Mouse (Mus musculus) retina, postnatal 1 day (tissue): Measurements from ENCODE around the gene Fign.

Experiments used
- DNase-seq: peaks from one replicate; pipeline ENCODE4 v3.0.0-alpha.2; 2012

The Fign gene

GRCm38 (mm10) chr2:64097937-64098617 lies at the start of gene Fign:
TSS of gene Fign (minus strand) at chr2:64098038.
- DNase-seq: peak; percentile 89

- no peak for DNase-seq
Observed at GRCm38 (mm10) chr2:64133597-64133996, 35.8 kb upstream of the Fign start.

- no peak for DNase-seq
Observed at GRCm38 (mm10) chr2:64120495-64120894, 22.7 kb upstream of the Fign start.

GRCm38 (mm10) chr2:64116613-64117012 lies 18.8 kb upstream of the Fign start:
- DNase-seq: no peak

GRCm38 (mm10) chr2:64111133-64111532 lies 13.3 kb upstream of the Fign start:
- DNase-seq: no peak

GRCm38 (mm10) chr2:64109860-64110259 lies 12.0 kb upstream of the Fign start:
- no peak for DNase-seq

GRCm38 (mm10) chr2:64108040-64108439 lies 10.2 kb upstream of the Fign start:
- peak; percentile 51 for DNase-seq

GRCm38 (mm10) chr2:64098618-64099320 lies 931 bp upstream of the Fign start:
- DNase-seq: peak; percentile 79

GRCm38 (mm10) chr2:64096721-64097411 lies 972 bp downstream of the Fign start:
- DNase-seq: peak; percentile 45

- DNase-seq: no peak
Observed at GRCm38 (mm10) chr2:64096176-64096575, 1.7 kb downstream of the Fign start.

GRCm38 (mm10) chr2:64095561-64095960 lies 2.3 kb downstream of the Fign start:
- peak; percentile 48 for DNase-seq

- no peak for DNase-seq
Observed at GRCm38 (mm10) chr2:64093087-64093486, 4.8 kb downstream of the Fign start.

GRCm38 (mm10) chr2:64083853-64084427 lies 13.9 kb downstream of the Fign start:
- DNase-seq: no peak

- peak; percentile 53 for DNase-seq
Observed at GRCm38 (mm10) chr2:64079765-64080164, 18.1 kb downstream of the Fign start.

- DNase-seq: no peak
Observed at GRCm38 (mm10) chr2:64078551-64078950, 19.3 kb downstream of the Fign start.

- DNase-seq: no peak
Observed at GRCm38 (mm10) chr2:64077846-64078245, 20.0 kb downstream of the Fign start.

- DNase-seq: no peak
Observed at GRCm38 (mm10) chr2:64075873-64076272, 22.0 kb downstream of the Fign start.

GRCm38 (mm10) chr2:64074602-64075389 lies 23.0 kb downstream of the Fign start:
- DNase-seq: peak; percentile 54

GRCm38 (mm10) chr2:64072158-64072557 lies 25.7 kb downstream of the Fign start:
- DNase-seq: peak; percentile 64

GRCm38 (mm10) chr2:64069950-64070695 lies 27.7 kb downstream of the Fign start:
- DNase-seq: no peak

GRCm38 (mm10) chr2:64065511-64065910 lies 32.3 kb downstream of the Fign start:
- DNase-seq: peak; percentile 68

GRCm38 (mm10) chr2:64059477-64059876 lies 38.4 kb downstream of the Fign start:
- no peak for DNase-seq
